Mouse (Mus musculus) spleen, adult 10 weeks (tissue): ENCODE results near the gene Arhgap31. TPM values are rescaled to one million over a fixed set of nuclear protein-coding genes. Genes with fewer than 3 reads are reported as not detected.

Experiments used
- polyA plus RNA-seq: library from polyadenylated mRNA; stranded (reverse); fragments of 350-450 nt; fragmentation: Illumina TruSeq; extraction: RNeasy Lipid Tissue Mini Kit (QIAGEN cat#74804); gene quantifications from one replicate; pipeline ENCODE4 v1.2.3, GENCODE M21; 2015; ENCODE audit warnings: low replicate concordance; ENCODE audit not compliant: insufficient read depth

The Arhgap31 gene
- 11.5 TPM for polyA plus RNA-seq

DNA sequence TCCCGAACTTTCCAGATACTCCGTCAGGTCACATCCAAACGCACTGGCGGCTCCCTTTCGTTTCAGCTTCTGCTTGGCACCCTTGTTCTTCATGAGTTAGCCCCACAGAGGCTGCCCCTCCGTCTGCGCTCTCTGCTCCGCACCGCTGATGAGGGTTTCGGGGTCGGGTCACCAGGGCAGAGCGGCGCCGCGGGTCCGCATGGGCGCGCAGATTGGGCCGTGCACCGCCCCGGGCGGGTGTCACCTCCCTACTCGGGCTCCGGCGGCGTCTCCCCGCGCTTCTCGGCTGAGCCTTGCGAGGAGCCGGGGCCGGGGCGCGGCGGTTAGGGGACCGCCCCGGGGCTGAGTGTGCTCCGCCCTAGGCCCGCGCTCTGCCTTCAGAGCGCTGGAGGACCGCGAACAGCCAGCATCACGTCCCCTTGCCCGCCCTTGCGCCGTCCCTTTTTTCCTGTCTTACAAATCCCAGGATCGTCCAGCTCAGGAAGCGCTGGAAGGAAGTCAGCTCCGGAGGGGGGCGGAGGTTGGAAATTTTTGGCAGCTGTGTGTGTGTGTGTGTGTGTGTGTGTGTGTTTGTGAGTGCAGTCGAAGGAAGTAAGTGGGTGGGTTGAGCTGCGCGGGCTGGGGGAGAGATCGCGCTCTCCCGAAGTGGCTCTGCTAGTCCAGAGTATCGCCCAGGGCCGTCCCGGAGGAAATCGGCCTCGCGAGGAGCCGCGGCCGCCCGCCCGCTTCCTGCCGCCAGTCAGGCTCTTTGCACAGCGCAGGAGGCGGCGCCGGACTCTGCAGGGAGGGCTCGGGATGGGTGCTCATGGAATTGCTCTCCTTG, at the start of gene Arhgap31:
Arhgap31 (minus strand) TSS at position 694 of the 823 bp plus-strand sequence.

DNA sequence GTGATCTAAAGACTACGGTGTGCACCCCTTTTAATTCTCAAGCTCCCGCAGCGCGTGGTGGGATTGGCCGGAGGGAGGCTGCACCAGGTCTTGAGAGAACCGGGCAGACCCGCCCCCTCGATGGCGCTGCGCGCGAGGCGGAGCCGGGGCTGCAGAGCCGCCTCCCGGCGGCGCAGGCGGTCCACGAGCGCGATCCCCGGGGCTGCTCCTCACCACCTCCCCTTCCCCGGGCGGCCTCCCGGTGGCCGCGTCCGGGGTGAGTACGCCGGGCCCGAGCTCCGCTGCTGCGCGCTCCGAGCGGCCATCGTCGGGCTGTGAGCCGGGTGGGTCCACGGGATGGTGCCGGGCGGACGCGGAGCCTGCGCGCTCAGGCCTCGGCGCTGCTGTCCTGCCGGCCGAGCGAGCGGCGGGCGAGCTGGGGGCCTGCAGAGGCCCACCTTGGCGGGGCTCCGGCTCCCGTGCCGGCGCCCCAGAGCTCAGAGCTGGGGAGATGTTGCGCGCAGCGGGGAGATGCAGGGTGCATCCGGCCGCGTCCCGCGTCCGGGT, 29.1 kb upstream of the Arhgap31 start, which contains the start of gene B4galt4:
B4galt4 (plus strand) TSS at position 152 of the 546 bp plus-strand sequence.

DNA sequence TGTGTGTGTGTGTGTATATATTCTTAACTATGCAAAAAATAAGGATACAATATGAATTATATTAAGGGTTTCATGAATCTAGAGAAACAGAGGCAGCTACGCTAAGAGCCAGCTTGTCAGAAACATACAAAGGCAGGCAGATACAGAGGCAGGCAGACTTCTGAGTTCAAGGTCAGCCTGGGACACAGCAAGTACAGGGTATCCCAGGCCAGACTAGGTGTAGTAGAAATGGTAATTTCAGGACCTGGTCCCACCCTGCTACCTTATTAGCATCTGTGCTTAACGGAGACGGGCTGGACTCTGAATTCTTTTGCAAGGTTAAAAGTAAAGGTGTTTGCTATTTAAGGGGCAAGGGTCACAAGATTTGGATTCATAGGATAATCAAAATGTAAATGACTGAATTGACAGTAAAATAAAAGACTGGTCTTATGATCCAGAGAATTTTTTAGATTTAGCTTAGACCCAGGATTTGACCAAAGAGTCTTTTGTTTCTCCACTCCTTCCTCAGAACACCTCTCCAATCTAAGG, 154.8 kb downstream of the Arhgap31 start, which contains the start of gene Tmem39a:
Tmem39a (plus strand) TSS at position 478 of the 528 bp plus-strand sequence.

DNA sequence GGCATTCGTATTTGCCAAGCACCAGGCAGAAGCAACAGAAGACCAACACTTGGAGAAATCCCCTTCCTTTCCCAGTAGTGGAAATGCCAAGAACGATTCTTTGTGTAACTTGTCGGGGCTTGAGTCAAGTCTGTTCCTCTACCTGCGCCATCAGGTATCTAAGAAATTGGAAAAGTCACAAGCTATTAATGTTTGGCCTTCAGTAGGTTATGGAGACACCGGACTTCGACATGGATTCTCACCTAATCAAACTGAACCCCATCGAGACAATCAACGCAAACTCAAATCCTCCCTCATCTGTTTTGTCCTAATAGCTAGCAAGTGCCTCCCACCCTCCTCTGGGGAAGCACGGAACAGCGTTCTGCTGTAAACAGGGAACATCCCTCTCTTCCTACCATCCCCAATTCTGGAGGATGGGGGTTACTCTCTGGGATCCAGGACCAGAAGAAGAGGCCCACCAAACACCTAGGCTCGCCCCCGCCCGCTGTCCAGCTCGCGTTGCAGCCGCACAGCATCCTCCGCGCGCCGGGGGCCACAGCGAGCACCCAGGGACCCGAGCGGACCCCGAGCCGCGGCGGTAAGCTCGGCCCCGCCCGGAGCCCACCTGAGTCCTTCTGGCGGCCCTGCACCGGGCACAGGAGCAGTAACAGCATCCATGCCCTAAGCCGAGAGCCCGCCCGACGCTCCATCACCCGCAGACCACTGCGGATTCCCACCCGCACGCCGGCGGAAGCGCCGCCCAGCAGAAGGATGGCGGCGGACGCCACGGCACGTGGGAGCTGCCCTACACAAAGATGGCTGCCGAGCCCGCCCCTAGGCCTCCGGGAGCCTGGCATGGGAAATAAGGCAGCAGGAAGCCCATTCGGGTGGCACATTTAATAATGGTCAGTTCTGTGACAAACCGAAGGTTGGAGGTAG, 163.3 kb downstream of the Arhgap31 start, which contains the start of gene Poglut1:
Poglut1 (minus strand) TSS at position 780 of the 918 bp plus-strand sequence.

Other genes with a start within 250 kb of the Arhgap31 start
- gene Timmdc1, start 190.6 kb downstream of the Arhgap31 start, polyA plus RNA-seq = 16.8 TPM
- 63.1 TPM for gene Poglut1, start 163.0 kb downstream of the Arhgap31 start, polyA plus RNA-seq
- 51.7 TPM for gene Tmem39a, start 154.6 kb downstream of the Arhgap31 start, polyA plus RNA-seq
- 10.9 TPM for gene B4galt4, start 29.0 kb upstream of the Arhgap31 start, polyA plus RNA-seq
- gene Upk1b, start 87.1 kb upstream of the Arhgap31 start, polyA plus RNA-seq = 1.1 TPM
- not detected for gene 4930435E12Rik, start 115.5 kb upstream of the Arhgap31 start, polyA plus RNA-seq
- gene Igsf11, start 179.4 kb upstream of the Arhgap31 start, polyA plus RNA-seq = 0.08 TPM